Mouse (Mus musculus): ENCODE data around the gene Gorasp1.

GRCm38 (mm10) chr9:119966221-119966910 lies 29.0 kb upstream of the Gorasp1 start:
- TF ChIP-seq EP300 (IDR thresholded peaks at IDR 0.05) (no peak), CTCF (IDR thresholded peaks at IDR 0.05) (no peak)
